19 mouse cellular contexts compared by ENCODE assay signal in the genomic region with DNA sequence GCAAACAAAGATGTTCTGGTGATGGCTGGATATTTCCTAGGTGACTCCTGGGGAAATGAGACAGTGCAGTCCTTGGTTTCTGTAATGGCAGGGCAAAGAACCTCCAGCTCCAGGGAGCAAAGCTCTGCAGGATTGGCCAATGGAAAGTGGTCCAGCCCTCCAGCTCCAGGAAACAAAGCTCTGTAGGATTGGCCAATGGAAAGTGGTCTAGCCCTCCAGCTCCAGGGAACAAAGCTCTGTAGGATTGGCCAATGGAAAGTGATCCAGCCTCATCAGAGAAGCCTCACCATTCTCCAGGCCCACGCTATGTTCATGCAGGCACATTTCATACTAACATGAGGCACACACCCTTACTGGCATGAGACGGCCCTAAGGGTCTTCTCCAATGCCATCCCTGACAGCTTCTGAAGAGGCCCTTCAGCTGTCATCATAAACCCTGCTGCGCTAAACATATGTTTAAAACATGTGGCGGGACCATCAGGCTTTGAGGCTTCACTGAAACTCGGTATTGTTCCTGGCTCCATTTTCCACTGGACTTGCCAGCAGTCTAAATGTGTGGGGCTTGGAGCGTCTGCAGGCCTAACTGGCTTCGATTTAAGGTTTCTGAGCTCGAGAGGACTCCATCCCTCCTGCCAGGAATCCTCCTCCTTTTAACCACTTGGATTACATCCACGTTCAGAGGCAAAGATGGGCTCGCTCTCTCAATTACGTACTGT.
DNase-seq lines count a peak whose midpoint lies in the region; ATAC-seq and TF ChIP-seq lines count a peak whose summit lies in the region.
"Had no signal": no experiment of that assay in that cellular context is flagged by ENCODE, and none has a peak within 500 bp of the region (broad histone marks: within the 10 kb centered on the region; RNA-seq: fewer than 3 reads in every experiment).

No protein-coding gene starts in this region.

- no peak overlapping the region for H3K9ac ChIP-seq in limb, embryonic 14.5 days (ENCODE audit: low read depth, low read length, severe bottlenecking)
- no peak overlapping the region for H3K9ac ChIP-seq in kidney, embryonic 15.5 days
- H3K9ac ChIP-seq: embryonic facial prominence, embryonic 12.5 days; liver, embryonic 13.5 days; lung, embryonic 15.5 days; midbrain, embryonic 15.5 days had no signal

- TF ChIP-seq POLR2A in limb, embryonic 14.5 days (IDR thresholded peaks at IDR 0.05; ENCODE audit: borderline replicate concordance, extremely low read depth, insufficient read depth, insufficient read length), result no peak

- no peak overlapping the region for H3K27ac ChIP-seq in limb, embryonic 14.5 days (replicated peaks; ENCODE audit: low read depth, low read length)
- H3K27ac ChIP-seq in limb, embryonic 10.5 days, result no peak overlapping the region
- no peak overlapping the region for H3K27ac ChIP-seq in kidney, embryonic 15.5 days
- H3K27ac ChIP-seq: embryonic facial prominence, embryonic 12.5 days; heart, adult 2 months; liver, embryonic 13.5 days; lung, embryonic 15.5 days; midbrain, embryonic 15.5 days had no signal

- no peaks in the 10 kb centered on the region for H3K27me3 ChIP-seq in limb, embryonic 14.5 days (ENCODE audit: control insufficient read depth, insufficient read depth, low read length)
- H3K27me3 ChIP-seq in limb, embryonic 10.5 days (ENCODE audit: low read depth, poor library complexity, severe bottlenecking), result no peaks in the 10 kb centered on the region
- H3K27me3 ChIP-seq in kidney, embryonic 15.5 days, result no peaks in the 10 kb centered on the region
- H3K27me3 ChIP-seq: embryonic facial prominence, embryonic 12.5 days; liver, embryonic 13.5 days; lung, embryonic 15.5 days; midbrain, embryonic 15.5 days had no signal

- no peaks in the 10 kb centered on the region; the same call in 1 of the 2 replicates for H3K4me1 ChIP-seq in limb, embryonic 14.5 days (ENCODE audit: control insufficient read depth, insufficient read depth, low read length)
- H3K4me1 ChIP-seq in limb, embryonic 10.5 days, result 0 out of 2 replicates have a peak, but pooled peaks cover 4% of the 10 kb centered on the region
- H3K4me1 ChIP-seq in kidney, embryonic 15.5 days, result no peaks in the 10 kb centered on the region
- H3K4me1 ChIP-seq: embryonic facial prominence, embryonic 12.5 days; liver, embryonic 13.5 days; lung, embryonic 15.5 days; megakaryocyte, embryonic 14.5 days; midbrain, embryonic 15.5 days had no signal

- H3K9me3 ChIP-seq in limb, embryonic 14.5 days (ENCODE audit: control insufficient read depth, low read length), result no peaks in the 10 kb centered on the region
- no peaks in the 10 kb centered on the region for H3K9me3 ChIP-seq in limb, embryonic 10.5 days (replicated peaks)
- no peaks in the 10 kb centered on the region for H3K9me3 ChIP-seq in kidney, embryonic 15.5 days (replicated peaks)
- H3K9me3 ChIP-seq: embryonic facial prominence, embryonic 12.5 days; G1E; liver, embryonic 13.5 days; lung, embryonic 15.5 days; megakaryocyte, embryonic 14.5 days; midbrain, embryonic 15.5 days had no signal

- no peak for DNase-seq in frontal cortex, postnatal 14 days (ENCODE audit: low spot score in 2 of 2)
- DNase-seq in limb, embryonic 14.5 days (ENCODE audit: low spot score), result peak; percentile 72
- DNase-seq in limb, embryonic 10.5 days (ENCODE audit: low spot score), result no peak
- peak; percentile 36 for DNase-seq in brain, embryonic 18.5 days (ENCODE audit: low read depth, low spot score)
- peak; percentile 33 to 45 for DNase-seq in layer of hippocampus, postnatal 10 days (ENCODE audit: low spot score in 2 of 2)
- DNase-seq: cerebellum, adult 11-12 months; heart, adult 2 months; kidney, postnatal 10 days; liver, embryonic 13.5 days; spleen, adult 18-20 months had no signal

- H3K36me3 ChIP-seq in limb, embryonic 14.5 days (ENCODE audit: control insufficient read depth, insufficient read depth, low read length), result no peaks in the 10 kb centered on the region
- no peaks in the 10 kb centered on the region for H3K36me3 ChIP-seq in limb, embryonic 10.5 days
- H3K36me3 ChIP-seq in kidney, embryonic 15.5 days, result no peaks in the 10 kb centered on the region
- H3K36me3 ChIP-seq: embryonic facial prominence, embryonic 12.5 days; G1E; liver, embryonic 13.5 days; lung, embryonic 15.5 days; midbrain, embryonic 15.5 days had no signal

- no peak overlapping the region for H3K4me3 ChIP-seq in limb, embryonic 14.5 days (replicated peaks; ENCODE audit: low read length)
- H3K4me3 ChIP-seq in limb, embryonic 10.5 days, result no peak overlapping the region
- no peak overlapping the region for H3K4me3 ChIP-seq in kidney, embryonic 15.5 days (replicated peaks)
- H3K4me3 ChIP-seq: embryonic facial prominence, embryonic 12.5 days; heart, adult 2 months; liver, embryonic 13.5 days; lung, embryonic 15.5 days; megakaryocyte, embryonic 14.5 days; midbrain, embryonic 15.5 days had no signal

- 0 out of 2 replicates have a peak, but pooled peaks have one; percentile 20 for ATAC-seq in frontal cortex, adult (ENCODE audit: low TSS enrichment)
- ATAC-seq in limb, embryonic 14.5 days (ENCODE audit: low FRiP score, low read depth), result peak; percentile 55; the same call in 1 of the 2 replicates
- no peak for ATAC-seq in kidney, embryonic 15.5 days (replicated peaks; ENCODE audit: low FRiP score)
- ATAC-seq: CD4-positive, CD25-positive, alpha-beta regulatory T cell, adult 4 months; intestine, embryonic 16.5 days; midbrain, embryonic 15.5 days had no signal

- 71% methylated on average over 11 of the region's 11 CpGs for whole genome bisulfite sequencing in limb, embryonic 14.5 days
- WGBS in limb, embryonic 10.5 days, result 92% methylated on average over 11 of the region's 11 CpGs
- 80% methylated on average over 11 of the region's 11 CpGs for WGBS in kidney, embryonic 15.5 days

- no peak overlapping the region for H3K4me2 ChIP-seq in limb, embryonic 14.5 days (replicated peaks; ENCODE audit: low read depth, low read length, severe bottlenecking)
- no peak overlapping the region for H3K4me2 ChIP-seq in kidney, embryonic 15.5 days
- H3K4me2 ChIP-seq: embryonic facial prominence, embryonic 12.5 days; liver, embryonic 13.5 days; lung, embryonic 15.5 days; midbrain, embryonic 15.5 days had no signal

Comparison
In these comparisons a context has a peak if more than half of its experiments do, and no peak if none do; other contexts are left out.
1. DNase-seq: peak in limb, embryonic 14.5 days (single experiment), brain, embryonic 18.5 days (single experiment) and layer of hippocampus, postnatal 10 days (2 of 2); none in frontal cortex, postnatal 14 days (0 of 2) and limb, embryonic 10.5 days (single experiment).